8 mouse cellular contexts compared by ENCODE assay signal in genomic region chr11:62076345-62077156, GRCm38 (mm10).
DNase-seq lines count a peak whose midpoint lies in the region; ATAC-seq and TF ChIP-seq lines count a peak whose summit lies in the region.

No protein-coding gene starts in this region.

- peak in 1 of 2 experiments; percentile 25; a peak in 2 of 4 replicates for TF ChIP-seq POLR2A in MEL (IDR thresholded peaks at IDR 0.05; ENCODE audit: control insufficient read depth in 1 of 2, insufficient read depth in 1 of 2, low read depth in 1 of 2, low read length in 2 of 2, poor library complexity in 1 of 2)
- no peak for TF ChIP-seq POLR2A in cerebellum, adult 2 months (IDR thresholded peaks at IDR 0.05; ENCODE audit: borderline replicate concordance, insufficient read depth, low read length)

- peak overlapping the region; percentile 84 for H3K9ac ChIP-seq in MEL (ENCODE audit: control insufficient read depth, low read depth, low read length, poor library complexity, severe bottlenecking)
- peak overlapping the region; percentile 90 for H3K9ac ChIP-seq in forebrain, embryonic 16.5 days (replicated peaks; ENCODE audit: low read depth, low read length)
- peak overlapping the region; percentile 78 for H3K9ac ChIP-seq in neural tube, embryonic 15.5 days (replicated peaks)

- TF ChIP-seq EP300 in MEL (IDR thresholded peaks at IDR 0.05; ENCODE audit: low read depth in 1 of 2, low read length in 2 of 2) = no peak; a peak in 1 of 4 replicates

- H3K4me2 ChIP-seq in forebrain, embryonic 16.5 days (ENCODE audit: low read length) = peak overlapping the region; percentile 93
- peak overlapping the region; percentile 88 for H3K4me2 ChIP-seq in neural tube, embryonic 15.5 days

- intact Hi-C loops in heart, postnatal 25 days (cut with DNase I) = no loop called here

- H3K4me3 ChIP-seq in MEL (ENCODE audit: control insufficient read depth in 1 of 2, insufficient read depth in 1 of 2, low read depth in 2 of 2, low read length in 2 of 2) = peak overlapping the region; percentile 82 to 90
- peak overlapping the region; percentile 48 for H3K4me3 ChIP-seq in cerebellum, adult 2 months (replicated peaks; ENCODE audit: insufficient read depth, low read depth, low read length)
- peak overlapping the region; percentile 94 for H3K4me3 ChIP-seq in forebrain, embryonic 16.5 days (replicated peaks; ENCODE audit: low read length)
- H3K4me3 ChIP-seq in neural tube, embryonic 15.5 days (replicated peaks) = peak overlapping the region; percentile 77

- no peak for TF ChIP-seq CTCF in MEL (IDR thresholded peaks at IDR 0.05 in 2 of 3, conservative IDR thresholded peaks at IDR 0.05 in 1 of 3; ENCODE audit: control insufficient read depth in 1 of 3, insufficient read depth in 1 of 3, low read depth in 2 of 3, low read length in 3 of 3, poor library complexity in 1 of 3, severe bottlenecking in 1 of 3)
- no peak for TF ChIP-seq CTCF in cerebellum, adult 2 months (IDR thresholded peaks at IDR 0.05; ENCODE audit: borderline replicate concordance, insufficient read depth, low read depth, low read length)

- DNase-seq in MEL (ENCODE audit: low read depth, low spot score) = peak; percentile 100
- DNase-seq in cerebellum, adult 2 months = peak; percentile 71 to 83
- DNase-seq in heart, postnatal 25 days (ENCODE audit: low spot score) = peak; percentile 97
- peak; percentile 82 to 94 for DNase-seq in layer of hippocampus, adult 18-20 months (ENCODE audit: low spot score in 2 of 2)
- DNase-seq in lung, adult 18-20 months = peak; percentile 99 to 100
- peak; percentile 100 for DNase-seq in testis, postnatal 10 days (ENCODE audit: low spot score)

- no peaks in the 10 kb centered on the region; the same call in 1 of the 2 replicates for H3K79me2 ChIP-seq in MEL (ENCODE audit: control insufficient read depth, insufficient read depth, low read length, poor library complexity)

- WGBS in cerebellum, adult 2 months = 8% methylated on average over 42 of the region's 42 CpGs
- 4% methylated on average over 41 of the region's 42 CpGs for WGBS in forebrain, embryonic 16.5 days
- 5% methylated on average over 42 of the region's 42 CpGs for WGBS in neural tube, embryonic 15.5 days

- no peak overlapping the region for H3K27ac ChIP-seq in MEL (ENCODE audit: control insufficient read depth, low read depth, low read length)
- H3K27ac ChIP-seq in cerebellum, adult 2 months (ENCODE audit: insufficient read depth, low read length) = peak overlapping the region; percentile 23; the same call in 1 of the 2 replicates
- H3K27ac ChIP-seq in forebrain, embryonic 16.5 days (ENCODE audit: low read length) = peak overlapping the region; percentile 80
- H3K27ac ChIP-seq in neural tube, embryonic 15.5 days (replicated peaks) = peak overlapping the region; percentile 89

- peak; percentile 98 for ATAC-seq in forebrain, embryonic 16.5 days
- ATAC-seq in neural tube, embryonic 15.5 days (ENCODE audit: low FRiP score) = peak; percentile 98

- peaks cover 0 to 16% of the 10 kb centered on the region in 2 experiments; a peak in 2 of 4 replicates for H3K36me3 ChIP-seq in MEL (ENCODE audit: control insufficient read depth in 1 of 2, insufficient read depth in 2 of 2, low read length in 2 of 2)
- no peaks in the 10 kb centered on the region for H3K36me3 ChIP-seq in forebrain, embryonic 16.5 days (ENCODE audit: control insufficient read depth, insufficient read depth)
- H3K36me3 ChIP-seq in neural tube, embryonic 15.5 days = no peaks in the 10 kb centered on the region

- TF ChIP-seq RAD21 in MEL (IDR thresholded peaks at IDR 0.05; ENCODE audit: low read depth, low read length) = no peak

- H3K9me3 ChIP-seq in MEL (replicated peaks; ENCODE audit: insufficient read depth, low read length) = no peaks in the 10 kb centered on the region
- H3K9me3 ChIP-seq in forebrain, embryonic 16.5 days (ENCODE audit: control insufficient read depth, low read length) = no peaks in the 10 kb centered on the region
- no peaks in the 10 kb centered on the region for H3K9me3 ChIP-seq in neural tube, embryonic 15.5 days (replicated peaks)

- H3K4me1 ChIP-seq in MEL (ENCODE audit: control insufficient read depth in 1 of 2, insufficient read depth in 2 of 2, low read length in 2 of 2) = peaks cover 8 to 11% of the 10 kb centered on the region in 2 experiments
- peaks cover 6% of the 10 kb centered on the region; the same call in 1 of the 2 replicates for H3K4me1 ChIP-seq in cerebellum, adult 2 months (ENCODE audit: control insufficient read depth, insufficient read depth, low read length)
- H3K4me1 ChIP-seq in forebrain, embryonic 16.5 days (replicated peaks; ENCODE audit: control insufficient read depth, insufficient read depth, low read length) = peaks cover 6% of the 10 kb centered on the region; the same call in 1 of the 2 replicates
- peaks cover 17% of the 10 kb centered on the region for H3K4me1 ChIP-seq in neural tube, embryonic 15.5 days

- no peaks in the 10 kb centered on the region for H3K27me3 ChIP-seq in MEL (ENCODE audit: control insufficient read depth in 1 of 2, insufficient read depth in 2 of 2, low read length in 2 of 2)
- no peaks in the 10 kb centered on the region for H3K27me3 ChIP-seq in cerebellum, adult 2 months (ENCODE audit: control insufficient read depth, insufficient read depth, low read length)
- H3K27me3 ChIP-seq in forebrain, embryonic 16.5 days (replicated peaks; ENCODE audit: control insufficient read depth, insufficient read depth, low read length) = no peaks in the 10 kb centered on the region
- H3K27me3 ChIP-seq in neural tube, embryonic 15.5 days (replicated peaks) = no peaks in the 10 kb centered on the region

TF ChIP-seq in MEL, 35 proteins besides CTCF, POLR2A, EP300 and RAD21:
- no peak for TF ChIP-seq MYB (IDR thresholded peaks at IDR 0.05; ENCODE audit: low read depth, low read length)
- TF ChIP-seq GABPA (IDR thresholded peaks at IDR 0.05; ENCODE audit: low read depth, low read length) = no peak
- TF ChIP-seq POLR2AphosphoS5 (IDR thresholded peaks at IDR 0.05; ENCODE audit: borderline replicate concordance, low read depth, low read length) = no peak
- no peak for TF ChIP-seq E2F4 (IDR thresholded peaks at IDR 0.05; ENCODE audit: borderline replicate concordance, low read depth, low read length)
- TF ChIP-seq MEF2A (IDR thresholded peaks at IDR 0.05; ENCODE audit: extremely low read depth, insufficient replicate concordance, low read depth, low read length, poor library complexity, severe bottlenecking) = no peak
- no peak; the same call in 1 of the 2 replicates for TF ChIP-seq MXI1 (IDR thresholded peaks at IDR 0.05; ENCODE audit: low read depth, low read length)
- no peak for TF ChIP-seq CHD2 (IDR thresholded peaks at IDR 0.05; ENCODE audit: low read length)
- TF ChIP-seq USF1 (IDR thresholded peaks at IDR 0.05; ENCODE audit: low read depth, low read length) = no peak
- TF ChIP-seq ETS1 (IDR thresholded peaks at IDR 0.05; ENCODE audit: low read depth, low read length) = 0 out of 2 replicates have a peak, but pooled peaks have one; percentile 10
- no peak for TF ChIP-seq SMC3 (IDR thresholded peaks at IDR 0.05; ENCODE audit: low read depth, low read length)
- TF ChIP-seq ZC3H11A (IDR thresholded peaks at IDR 0.05; ENCODE audit: low read depth, low read length) = no peak
- TF ChIP-seq MAZ (IDR thresholded peaks at IDR 0.05; ENCODE audit: low read depth, low read length) = peak; percentile 67; the same call in 1 of the 2 replicates
- no peak for TF ChIP-seq NRF1 (IDR thresholded peaks at IDR 0.05; ENCODE audit: insufficient read depth, low read depth, low read length, poor library complexity, severe bottlenecking)
- peak; percentile 70 for TF ChIP-seq ZNF384 (IDR thresholded peaks at IDR 0.05; ENCODE audit: low read depth, low read length)
- no peak for TF ChIP-seq ZKSCAN1 (IDR thresholded peaks at IDR 0.05; ENCODE audit: low read depth, low read length)
- no peak for TF ChIP-seq ZMIZ1 (IDR thresholded peaks at IDR 0.05; ENCODE audit: low read depth, low read length)
- TF ChIP-seq TAL1 (IDR thresholded peaks at IDR 0.05; ENCODE audit: low read length) = no peak
- TF ChIP-seq TBP (IDR thresholded peaks at IDR 0.05; ENCODE audit: low read depth, low read length) = 0 out of 2 replicates have a peak, but pooled peaks have one; percentile 21
- TF ChIP-seq RCOR1 (IDR thresholded peaks at IDR 0.05; ENCODE audit: low read depth, low read length) = no peak
- no peak for TF ChIP-seq GATA1 (IDR thresholded peaks at IDR 0.05; ENCODE audit: low read depth, low read length)
- TF ChIP-seq ELF1 (IDR thresholded peaks at IDR 0.05; ENCODE audit: low read depth, low read length) = 0 out of 2 replicates have a peak, but pooled peaks have one; percentile 5
- no peak for TF ChIP-seq CHD1 (IDR thresholded peaks at IDR 0.05; ENCODE audit: low read depth, low read length)
- no peak for TF ChIP-seq TCF12 (IDR thresholded peaks at IDR 0.05; ENCODE audit: low read depth, low read length)
- peak; percentile 18; the same call in 1 of the 2 replicates for TF ChIP-seq SIN3A (IDR thresholded peaks at IDR 0.05; ENCODE audit: low read length)
- TF ChIP-seq MYC (IDR thresholded peaks at IDR 0.05; ENCODE audit: low read depth, low read length) = no peak
- TF ChIP-seq POLR2AphosphoS2 (IDR thresholded peaks at IDR 0.05; ENCODE audit: low read length) = no peak
- no peak for TF ChIP-seq BHLHE40 (IDR thresholded peaks at IDR 0.05; ENCODE audit: borderline replicate concordance, low read depth, low read length)
- TF ChIP-seq MAX (IDR thresholded peaks at IDR 0.05; ENCODE audit: low read length) = no peak
- no peak for TF ChIP-seq JUND (IDR thresholded peaks at IDR 0.05; ENCODE audit: low read depth, low read length)
- TF ChIP-seq HCFC1 (IDR thresholded peaks at IDR 0.05; ENCODE audit: low read depth, low read length) = 0 out of 2 replicates have a peak, but pooled peaks have one; percentile 18
- TF ChIP-seq UBTF (IDR thresholded peaks at IDR 0.05; ENCODE audit: borderline replicate concordance, insufficient read depth, low read depth, low read length) = no peak
- no peak for TF ChIP-seq KAT2A (conservative IDR thresholded peaks at IDR 0.05; ENCODE audit: low read depth, low read length)
- no peak for TF ChIP-seq NELFE (IDR thresholded peaks at IDR 0.05; ENCODE audit: low read depth, low read length)
- no peak for TF ChIP-seq MAFK (IDR thresholded peaks at IDR 0.05; ENCODE audit: borderline replicate concordance, low read depth, low read length)
- TF ChIP-seq USF2 (IDR thresholded peaks at IDR 0.05; ENCODE audit: borderline replicate concordance in 1 of 2, insufficient read depth in 1 of 2, low read depth in 1 of 2, low read length in 2 of 2) = no peak
